Mouse (Mus musculus): Measurements from ENCODE around the gene Paqr8.

GRCm38 (mm10) chr1:20906128-20906515 lies 15.7 kb downstream of the Paqr8 start:
- TF ChIP-seq GATA1 (IDR thresholded peaks at IDR 0.05; ENCODE audit: borderline replicate concordance, low read length): no peak
- TF ChIP-seq FLI1 (IDR thresholded peaks at IDR 0.05; ENCODE audit: low read length): no peak
